8 mouse cellular contexts compared by ENCODE assay signal in genomic region chrX:52679045-52679444, GRCm38 (mm10).
A peak's percentile ranks its signal among the peaks of the same experiment; 100 is the strongest.
DNase-seq lines count a peak whose midpoint lies in the region; ATAC-seq and TF ChIP-seq lines count a peak whose summit lies in the region.

No protein-coding gene starts in this region.

- H3K4me1 ChIP-seq in forebrain, embryonic 10.5 days: peaks cover 7% of the 10 kb centered on the region
- H3K4me1 ChIP-seq in forebrain, postnatal 0 days (ENCODE audit: insufficient read depth): no peaks in the 10 kb centered on the region
- H3K4me1 ChIP-seq in heart, postnatal 0 days (ENCODE audit: control insufficient read depth, insufficient read depth): no peaks in the 10 kb centered on the region
- no peaks in the 10 kb centered on the region for H3K4me1 ChIP-seq in limb, embryonic 15.5 days

- peak; percentile 31 for DNase-seq in forebrain, embryonic 10.5 days (ENCODE audit: extremely low spot score, low spot score)
- no peak for DNase-seq in forebrain, postnatal 0 days
- peak; percentile 1 for DNase-seq in right cerebral cortex, postnatal 4 days
- DNase-seq in right cerebral cortex, postnatal 14 days: no peak
- peak; percentile 7 for DNase-seq in heart, postnatal 0 days (ENCODE audit: low spot score)
- peak; percentile 61 for DNase-seq in thymus, postnatal 14 days
- no peak for DNase-seq in cerebellum, postnatal 4 days (ENCODE audit: low spot score in 2 of 2)

- TF ChIP-seq EP300 in heart, postnatal 0 days (IDR thresholded peaks at IDR 0.05; ENCODE audit: low read depth): no peak

- no peaks in the 10 kb centered on the region for H3K36me3 ChIP-seq in forebrain, embryonic 10.5 days (replicated peaks)
- H3K36me3 ChIP-seq in forebrain, postnatal 0 days (ENCODE audit: insufficient read depth): no peaks in the 10 kb centered on the region
- H3K36me3 ChIP-seq in heart, postnatal 0 days (replicated peaks; ENCODE audit: control insufficient read depth, insufficient read depth, low read length): no peaks in the 10 kb centered on the region
- H3K36me3 ChIP-seq in limb, embryonic 15.5 days: no peaks in the 10 kb centered on the region

- H3K9me3 ChIP-seq in forebrain, embryonic 10.5 days: no peaks in the 10 kb centered on the region
- H3K9me3 ChIP-seq in forebrain, postnatal 0 days (ENCODE audit: low read length): no peaks in the 10 kb centered on the region
- H3K9me3 ChIP-seq in heart, postnatal 0 days (replicated peaks; ENCODE audit: control insufficient read depth, low read length): no peaks in the 10 kb centered on the region
- no peaks in the 10 kb centered on the region for H3K9me3 ChIP-seq in limb, embryonic 15.5 days

- no peak for TF ChIP-seq CTCF in forebrain, postnatal 0 days (IDR thresholded peaks at IDR 0.05; ENCODE audit: low read depth)
- TF ChIP-seq CTCF in heart, postnatal 0 days (IDR thresholded peaks at IDR 0.05; ENCODE audit: low read depth): peak; percentile 35; the same call in 1 of the 2 replicates

- 26% methylated on average over 5 of the region's 5 CpGs for WGBS in forebrain, embryonic 10.5 days
- 27% methylated on average over 5 of the region's 5 CpGs for WGBS in forebrain, postnatal 0 days
- 13% methylated on average over 5 of the region's 5 CpGs for whole genome bisulfite sequencing in heart, postnatal 0 days
- WGBS in limb, embryonic 15.5 days: 20% methylated on average over 5 of the region's 5 CpGs

- H3K27me3 ChIP-seq in forebrain, embryonic 10.5 days (ENCODE audit: poor library complexity, severe bottlenecking): no peaks in the 10 kb centered on the region
- no peaks in the 10 kb centered on the region for H3K27me3 ChIP-seq in forebrain, postnatal 0 days (ENCODE audit: insufficient read depth, low read length)
- H3K27me3 ChIP-seq in heart, postnatal 0 days (ENCODE audit: control insufficient read depth, insufficient read depth, low read length): no peaks in the 10 kb centered on the region
- H3K27me3 ChIP-seq in limb, embryonic 15.5 days: no peaks in the 10 kb centered on the region

- H3K4me3 ChIP-seq in forebrain, embryonic 10.5 days: no peak overlapping the region; the same call in 1 of the 2 replicates
- no peak overlapping the region for H3K4me3 ChIP-seq in forebrain, postnatal 0 days (ENCODE audit: low read depth, low read length)
- no peak overlapping the region for H3K4me3 ChIP-seq in heart, postnatal 0 days (ENCODE audit: low read depth, low read length)
- no peak overlapping the region for H3K4me3 ChIP-seq in limb, embryonic 15.5 days

- H3K4me2 ChIP-seq in forebrain, postnatal 0 days (ENCODE audit: low read depth): no peak overlapping the region
- H3K4me2 ChIP-seq in heart, postnatal 0 days (ENCODE audit: low read depth, low read length): 0 out of 2 replicates have a peak overlapping the region, but pooled peaks have one; percentile 18
- no peak overlapping the region for H3K4me2 ChIP-seq in limb, embryonic 15.5 days

- H3K27ac ChIP-seq in forebrain, embryonic 10.5 days: peak overlapping the region; percentile 63; the same call in 1 of the 2 replicates
- no peak overlapping the region for H3K27ac ChIP-seq in forebrain, postnatal 0 days (ENCODE audit: low read depth, low read length)
- no peak overlapping the region for H3K27ac ChIP-seq in heart, postnatal 0 days (ENCODE audit: low read depth)
- peak overlapping the region; percentile 43; the same call in 1 of the 2 replicates for H3K27ac ChIP-seq in limb, embryonic 15.5 days

- ATAC-seq in forebrain, postnatal 0 days: no peak
- ATAC-seq in heart, postnatal 0 days (ENCODE audit: insufficient read depth, low read depth): no peak
- no peak for ATAC-seq in limb, embryonic 15.5 days (ENCODE audit: insufficient number of reproducible peaks, low FRiP score, low TSS enrichment, low read depth)

- H3K9ac ChIP-seq in forebrain, postnatal 0 days: no peak overlapping the region
- no peak overlapping the region for H3K9ac ChIP-seq in heart, postnatal 0 days (replicated peaks; ENCODE audit: low read depth, low read length)
- no peak overlapping the region for H3K9ac ChIP-seq in limb, embryonic 15.5 days

Comparison
In these comparisons a context has a peak if more than half of its experiments do, and no peak if none do; other contexts are left out.
1. DNase-seq: peak in forebrain, embryonic 10.5 days (single experiment), right cerebral cortex, postnatal 4 days (single experiment), heart, postnatal 0 days (single experiment) and thymus, postnatal 14 days (single experiment); none in forebrain, postnatal 0 days (single experiment), right cerebral cortex, postnatal 14 days (single experiment) and cerebellum, postnatal 4 days (0 of 2).
2. H3K27ac ChIP-seq: peak in forebrain, embryonic 10.5 days (single experiment) and limb, embryonic 15.5 days (single experiment); none in forebrain, postnatal 0 days (single experiment) and heart, postnatal 0 days (single experiment).